Mouse (Mus musculus): ENCODE data around the gene Tet2. TPM values are rescaled to one million over a fixed set of nuclear protein-coding genes. Genes with fewer than 3 reads are reported as not detected.

The Tet2 gene
- polyA plus RNA-seq, 1 experiment, result 14.8 TPM

DNA sequence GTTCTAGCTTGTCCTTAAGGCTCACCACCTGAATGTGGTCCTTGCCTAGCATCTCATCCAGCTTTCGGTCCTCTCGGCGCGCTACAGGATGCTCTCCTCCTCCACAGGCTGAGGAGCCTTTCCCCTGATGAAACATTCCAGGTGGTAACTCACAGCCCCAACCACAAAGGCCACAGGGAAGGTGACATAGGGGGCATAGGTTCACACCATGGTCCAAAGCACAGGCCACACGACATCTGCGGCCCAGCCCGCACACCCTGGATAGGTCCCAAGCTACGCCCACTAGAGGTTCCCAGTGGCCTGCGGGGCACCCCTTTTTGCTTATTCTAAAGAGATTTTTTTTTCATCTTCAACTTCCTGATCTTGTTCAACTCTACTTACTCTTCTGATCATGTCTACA lies 34.7 kb upstream of the Tet2 start:
- Histone ChIP-seq H3K27ac (ENCODE audit: control insufficient read depth, insufficient read depth, low read depth, low read length, poor library complexity) (no peak overlapping the region), H3K4me1 (ENCODE audit: control insufficient read depth, insufficient read depth, low read length) (peaks cover 1% of the 10 kb centered on the region; the same call in 1 of the 2 replicates), H3K4me3 (replicated peaks; ENCODE audit: control insufficient read depth, low read depth, low read length) (no peak overlapping the region)
- 79% methylated on average over 9 of the region's 9 CpGs for WGBS
- TF ChIP-seq POLR2A (IDR thresholded peaks at IDR 0.05; ENCODE audit: borderline replicate concordance, control insufficient read depth, low read depth, low read length), result no peak
- TF ChIP-seq CTCF (IDR thresholded peaks at IDR 0.05; ENCODE audit: control insufficient read depth, insufficient read depth, low read length), result no peak

- Histone ChIP-seq H3K4me3 (replicated peaks; ENCODE audit: control insufficient read depth, low read depth, low read length) (no peak overlapping the region), H3K4me1 (ENCODE audit: control insufficient read depth, insufficient read depth, low read length) (peaks cover 3% of the 10 kb centered on the region; the same call in 1 of the 2 replicates), H3K27ac (ENCODE audit: control insufficient read depth, insufficient read depth, low read depth, low read length, poor library complexity) (no peak overlapping the region)
- WGBS, result 82% methylated on average over 9 of the region's 9 CpGs
- no peak for TF ChIP-seq POLR2A (IDR thresholded peaks at IDR 0.05; ENCODE audit: borderline replicate concordance, control insufficient read depth, low read depth, low read length)
- no peak for TF ChIP-seq CTCF (IDR thresholded peaks at IDR 0.05; ENCODE audit: control insufficient read depth, insufficient read depth, low read length)
Observed at GRCm38 (mm10) chr3:133579140-133579539, 34.2 kb upstream of the Tet2 start.

- Histone ChIP-seq H3K27ac (ENCODE audit: control insufficient read depth, insufficient read depth, low read depth, low read length, poor library complexity) (no peak overlapping the region), H3K4me1 (ENCODE audit: control insufficient read depth, insufficient read depth, low read length) (peaks cover 2% of the 10 kb centered on the region; the same call in 1 of the 2 replicates), H3K4me3 (replicated peaks; ENCODE audit: control insufficient read depth, low read depth, low read length) (no peak overlapping the region)
- no peak for TF ChIP-seq POLR2A (IDR thresholded peaks at IDR 0.05; ENCODE audit: borderline replicate concordance, control insufficient read depth, low read depth, low read length)
- TF ChIP-seq CTCF (IDR thresholded peaks at IDR 0.05; ENCODE audit: control insufficient read depth, insufficient read depth, low read length), result no peak
- 57% methylated on average over 6 of the region's 6 CpGs for WGBS
Observed at GRCm38 (mm10) chr3:133574969-133575368, 30.0 kb upstream of the Tet2 start.

DNA sequence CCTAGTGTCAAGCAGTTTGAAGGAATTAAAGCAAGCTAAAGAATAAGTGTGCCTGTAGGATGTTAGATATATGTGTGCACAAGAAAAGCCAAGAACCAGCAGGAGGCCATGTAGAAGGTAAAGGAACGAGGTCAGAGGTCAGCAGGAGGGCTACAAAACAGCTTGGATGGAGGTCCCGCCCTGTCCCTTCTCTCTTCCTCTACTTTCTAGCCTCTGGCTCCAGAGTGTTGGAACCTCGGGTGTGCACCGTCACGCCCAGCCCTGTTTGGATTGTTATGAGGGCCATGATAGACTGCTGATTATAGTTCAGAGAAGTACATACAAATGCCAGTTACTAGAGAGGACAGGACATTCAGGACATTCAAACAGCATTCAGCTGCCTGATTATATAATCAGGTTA lies 27.0 kb upstream of the Tet2 start:
- H3K4me1 ChIP-seq (ENCODE audit: control insufficient read depth, insufficient read depth, low read length), result peaks cover 2% of the 10 kb centered on the region; the same call in 1 of the 2 replicates
- no peak overlapping the region for H3K27ac ChIP-seq (ENCODE audit: control insufficient read depth, insufficient read depth, low read depth, low read length, poor library complexity)
- TF ChIP-seq CTCF (IDR thresholded peaks at IDR 0.05; ENCODE audit: control insufficient read depth, insufficient read depth, low read length) (no peak), POLR2A (IDR thresholded peaks at IDR 0.05; ENCODE audit: borderline replicate concordance, control insufficient read depth, low read depth, low read length) (no peak)
- 76% methylated on average over 5 of the region's 5 CpGs for WGBS
- no peak overlapping the region for H3K4me3 ChIP-seq (replicated peaks; ENCODE audit: control insufficient read depth, low read depth, low read length)

DNA sequence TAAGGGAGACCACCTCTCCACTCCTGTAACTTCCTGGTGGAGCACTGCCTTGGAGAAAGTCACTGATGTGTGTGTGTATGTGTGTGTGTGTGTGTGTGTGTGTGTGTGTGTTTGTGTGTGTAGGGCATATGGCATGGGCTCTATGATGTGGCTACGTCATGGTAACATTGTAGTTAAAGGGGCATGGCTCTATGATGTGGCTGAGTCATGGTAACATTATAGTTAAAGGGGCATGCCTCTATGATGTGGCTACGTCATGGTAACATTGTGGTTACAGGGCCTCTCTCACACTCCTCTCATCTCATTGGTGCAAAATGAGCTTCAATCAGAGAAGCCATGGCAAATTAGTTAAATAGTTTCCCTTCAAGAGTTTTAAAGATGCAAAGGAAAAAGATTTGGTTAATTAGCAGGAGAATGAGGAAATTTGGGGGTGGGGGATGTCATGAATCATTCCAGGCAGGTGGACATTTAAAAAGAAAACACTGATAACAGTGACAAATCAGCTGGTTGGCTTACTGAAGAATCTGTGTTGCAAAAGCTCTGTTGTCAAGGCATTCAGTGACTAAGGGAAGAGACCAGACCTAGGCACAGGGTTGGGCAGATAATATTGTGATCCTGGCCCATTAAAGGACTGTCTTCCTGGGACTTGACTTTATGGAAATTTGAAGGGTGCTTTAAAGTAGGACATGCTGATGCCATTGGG lies 18.7 kb upstream of the Tet2 start:
- Histone ChIP-seq H3K27ac (ENCODE audit: control insufficient read depth, insufficient read depth, low read depth, low read length, poor library complexity) (no peak overlapping the region), H3K4me1 (ENCODE audit: control insufficient read depth, insufficient read depth, low read length) (no peaks in the 10 kb centered on the region), H3K4me3 (replicated peaks; ENCODE audit: control insufficient read depth, low read depth, low read length) (no peak overlapping the region)
- 48% methylated on average over 2 of the region's 2 CpGs for WGBS
- no peak for TF ChIP-seq CTCF (IDR thresholded peaks at IDR 0.05; ENCODE audit: control insufficient read depth, insufficient read depth, low read length)
- no peak for TF ChIP-seq POLR2A (IDR thresholded peaks at IDR 0.05; ENCODE audit: borderline replicate concordance, control insufficient read depth, low read depth, low read length)

GRCm38 (mm10) chr3:133559413-133560114 lies 14.6 kb upstream of the Tet2 start:
- no peak overlapping the region for H3K4me3 ChIP-seq (replicated peaks; ENCODE audit: control insufficient read depth, low read depth, low read length)
- H3K4me1 ChIP-seq (ENCODE audit: control insufficient read depth, insufficient read depth, low read length), result no peaks in the 10 kb centered on the region
- H3K27ac ChIP-seq (ENCODE audit: control insufficient read depth, insufficient read depth, low read depth, low read length, poor library complexity), result no peak overlapping the region
- no peak for TF ChIP-seq CTCF (IDR thresholded peaks at IDR 0.05; ENCODE audit: control insufficient read depth, insufficient read depth, low read length)
- TF ChIP-seq POLR2A (IDR thresholded peaks at IDR 0.05; ENCODE audit: borderline replicate concordance, control insufficient read depth, low read depth, low read length), result no peak
- WGBS, result 85% methylated on average over 6 of the region's 6 CpGs

DNA sequence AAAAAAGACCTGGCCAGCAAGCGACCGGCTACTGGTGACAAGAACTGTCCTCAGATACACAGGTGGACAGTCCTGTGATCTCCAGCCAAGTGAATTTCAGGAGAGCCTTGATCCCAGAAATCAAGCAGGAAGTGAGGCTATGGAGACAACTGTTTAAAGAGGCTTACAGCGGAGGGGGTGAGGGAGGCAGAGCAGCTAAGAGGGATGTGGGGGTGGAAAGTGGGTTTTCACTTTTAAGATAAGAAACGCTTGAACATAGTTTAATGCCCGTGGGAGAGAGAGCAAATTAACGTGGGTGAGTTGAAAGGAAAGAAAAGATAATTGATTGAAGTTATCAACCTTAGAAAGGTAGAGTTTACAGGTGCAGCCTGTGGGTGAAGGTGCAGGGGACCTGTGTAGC lies 12.7 kb upstream of the Tet2 start:
- H3K4me3 ChIP-seq (replicated peaks; ENCODE audit: control insufficient read depth, low read depth, low read length), result no peak overlapping the region
- no peak overlapping the region for H3K27ac ChIP-seq (ENCODE audit: control insufficient read depth, insufficient read depth, low read depth, low read length, poor library complexity)
- TF ChIP-seq CTCF (IDR thresholded peaks at IDR 0.05; ENCODE audit: control insufficient read depth, insufficient read depth, low read length) (no peak), POLR2A (IDR thresholded peaks at IDR 0.05; ENCODE audit: borderline replicate concordance, control insufficient read depth, low read depth, low read length) (no peak)
- WGBS, result 62% methylated on average over 6 of the region's 6 CpGs
- no peaks in the 10 kb centered on the region for H3K4me1 ChIP-seq (ENCODE audit: control insufficient read depth, insufficient read depth, low read length)

DNA sequence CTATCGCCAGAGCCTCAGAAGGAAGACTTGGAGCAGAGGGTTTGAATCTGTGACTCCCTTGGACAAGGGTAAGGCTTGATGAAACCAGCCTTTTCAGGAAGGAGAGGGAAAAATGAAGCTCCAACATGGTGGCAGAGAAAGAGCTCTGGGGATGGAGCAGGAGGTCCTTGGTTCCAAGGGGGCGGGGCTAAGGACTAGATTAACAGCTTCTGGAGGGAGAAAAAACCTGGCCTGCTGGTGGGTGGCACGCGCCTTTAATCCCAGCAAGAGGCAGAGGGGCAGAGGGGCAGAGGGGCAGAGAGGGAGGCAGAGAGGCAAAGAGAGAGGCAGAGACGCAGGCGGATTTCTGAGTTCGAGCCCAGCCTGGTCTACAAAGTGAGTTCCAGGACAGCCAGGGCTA lies 12.2 kb upstream of the Tet2 start:
- 85% methylated on average over 7 of the region's 7 CpGs for WGBS
- Histone ChIP-seq H3K4me3 (replicated peaks; ENCODE audit: control insufficient read depth, low read depth, low read length) (no peak overlapping the region), H3K27ac (ENCODE audit: control insufficient read depth, insufficient read depth, low read depth, low read length, poor library complexity) (no peak overlapping the region), H3K4me1 (ENCODE audit: control insufficient read depth, insufficient read depth, low read length) (no peaks in the 10 kb centered on the region)
- TF ChIP-seq POLR2A (IDR thresholded peaks at IDR 0.05; ENCODE audit: borderline replicate concordance, control insufficient read depth, low read depth, low read length), result no peak
- TF ChIP-seq CTCF (IDR thresholded peaks at IDR 0.05; ENCODE audit: control insufficient read depth, insufficient read depth, low read length), result no peak

Data from bone marrow, adult 2 months (tissue).